10 mouse cellular contexts compared by ENCODE assay signal in the genomic region with DNA sequence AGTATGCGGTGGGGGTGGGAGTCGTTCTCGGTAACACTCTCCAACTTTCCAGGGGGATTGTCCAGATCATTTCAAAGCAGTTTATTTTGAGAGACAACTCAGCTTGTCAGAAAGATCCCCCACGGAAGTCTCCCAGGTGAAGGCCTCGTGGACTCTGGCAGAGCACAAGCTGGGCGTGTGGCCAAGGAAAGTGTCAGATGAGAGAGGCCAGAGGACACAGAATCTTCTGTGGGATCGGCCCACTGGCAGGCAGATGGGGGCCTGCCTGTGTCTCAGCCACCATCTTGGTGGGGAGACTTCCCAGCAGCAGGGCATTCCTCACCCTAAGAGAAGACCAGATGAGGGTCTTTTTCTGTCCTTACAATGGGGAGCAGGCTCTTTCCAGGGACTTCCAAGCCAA.
DNase-seq lines count a peak whose midpoint lies in the region; ATAC-seq and TF ChIP-seq lines count a peak whose summit lies in the region.
"Had no signal": no experiment of that assay in that cellular context is flagged by ENCODE, and none has a peak within 500 bp of the region (broad histone marks: within the 10 kb centered on the region; RNA-seq: fewer than 3 reads in every experiment).

No protein-coding gene starts in this region.

- TF ChIP-seq CTCF in lung, postnatal 0 days (IDR thresholded peaks at IDR 0.05), result no peak

- WGBS in midbrain, embryonic 14.5 days, result 88% methylated on average over 7 of the region's 7 CpGs
- 95% methylated on average over 7 of the region's 7 CpGs for WGBS in midbrain, embryonic 10.5 days
- 55% methylated on average over 7 of the region's 7 CpGs for WGBS in lung, postnatal 0 days

- no peak for ATAC-seq in midbrain, embryonic 14.5 days (ENCODE audit: low FRiP score, low TSS enrichment)
- ATAC-seq in lung, postnatal 0 days, result no peak

- DNase-seq in adrenal gland, adult (ENCODE audit: inconsistent age in 2 of 2, low spot score in 1 of 2), result peak; percentile 51 to 81
- DNase-seq in adrenal gland, postnatal 4 days (ENCODE audit: low spot score in 2 of 2), result no peak
- DNase-seq in midbrain, embryonic 14.5 days, result peak; percentile 14
- no peak for DNase-seq in midbrain, embryonic 10.5 days (ENCODE audit: low spot score)
- DNase-seq in gastrocnemius, postnatal 25 days, result peak; percentile 42
- DNase-seq in kidney, postnatal 25 days, result peak; percentile 80 to 85
- no peak for DNase-seq in lung, postnatal 0 days (ENCODE audit: low spot score)
- no peak for DNase-seq in spleen, postnatal 14 days (ENCODE audit: low spot score in 2 of 2)
- DNase-seq: liver, embryonic 13.5 days had no signal

- H3K4me1 ChIP-seq in midbrain, embryonic 14.5 days (ENCODE audit: control insufficient read depth, insufficient read depth, low read length), result no peaks in the 10 kb centered on the region
- peaks cover 5% of the 10 kb centered on the region for H3K4me1 ChIP-seq in midbrain, embryonic 10.5 days
- H3K4me1 ChIP-seq in lung, postnatal 0 days (ENCODE audit: insufficient read depth, low read depth, low read length), result no peaks in the 10 kb centered on the region
- H3K4me1 ChIP-seq: liver, embryonic 13.5 days had no signal

- H3K9me3 ChIP-seq in midbrain, embryonic 14.5 days (ENCODE audit: control insufficient read depth, low read length), result no peaks in the 10 kb centered on the region
- no peaks in the 10 kb centered on the region for H3K9me3 ChIP-seq in midbrain, embryonic 10.5 days (replicated peaks)
- no peaks in the 10 kb centered on the region for H3K9me3 ChIP-seq in lung, postnatal 0 days (ENCODE audit: low read length)
- H3K9me3 ChIP-seq: liver, embryonic 13.5 days had no signal

- H3K9ac ChIP-seq in midbrain, embryonic 14.5 days (replicated peaks; ENCODE audit: low read length), result no peak overlapping the region
- H3K9ac ChIP-seq in lung, postnatal 0 days (replicated peaks; ENCODE audit: low read depth), result no peak overlapping the region
- H3K9ac ChIP-seq: liver, embryonic 13.5 days had no signal

- H3K4me2 ChIP-seq in midbrain, embryonic 14.5 days (ENCODE audit: low read length), result no peak overlapping the region
- no peak overlapping the region for H3K4me2 ChIP-seq in lung, postnatal 0 days (replicated peaks; ENCODE audit: low read depth, low read length)
- H3K4me2 ChIP-seq: liver, embryonic 13.5 days; midbrain, embryonic 11.5 days had no signal

- H3K36me3 ChIP-seq in midbrain, embryonic 14.5 days (ENCODE audit: control insufficient read depth, insufficient read depth, low read length), result peaks cover 65% of the 10 kb centered on the region
- H3K36me3 ChIP-seq in midbrain, embryonic 10.5 days, result peaks cover 81% of the 10 kb centered on the region
- no peaks in the 10 kb centered on the region for H3K36me3 ChIP-seq in lung, postnatal 0 days (ENCODE audit: insufficient read depth, low read length)
- H3K36me3 ChIP-seq: liver, embryonic 13.5 days had no signal

- no peak overlapping the region for H3K27ac ChIP-seq in midbrain, embryonic 14.5 days (replicated peaks; ENCODE audit: low read depth, low read length)
- H3K27ac ChIP-seq in midbrain, embryonic 10.5 days (replicated peaks), result no peak overlapping the region
- no peak overlapping the region for H3K27ac ChIP-seq in lung, postnatal 0 days (ENCODE audit: low read length)
- H3K27ac ChIP-seq: liver, embryonic 13.5 days had no signal

- no peak overlapping the region for H3K4me3 ChIP-seq in midbrain, embryonic 14.5 days (replicated peaks; ENCODE audit: low read depth, low read length)
- no peak overlapping the region for H3K4me3 ChIP-seq in midbrain, embryonic 10.5 days
- no peak overlapping the region for H3K4me3 ChIP-seq in lung, postnatal 0 days (ENCODE audit: low read depth, low read length)
- H3K4me3 ChIP-seq: liver, embryonic 13.5 days had no signal

- no peaks in the 10 kb centered on the region for H3K27me3 ChIP-seq in midbrain, embryonic 14.5 days (ENCODE audit: control insufficient read depth, insufficient read depth, low read length)
- no peaks in the 10 kb centered on the region for H3K27me3 ChIP-seq in midbrain, embryonic 10.5 days (ENCODE audit: low read depth, poor library complexity, severe bottlenecking)
- no peaks in the 10 kb centered on the region for H3K27me3 ChIP-seq in lung, postnatal 0 days (replicated peaks; ENCODE audit: insufficient read depth, low read length)
- H3K27me3 ChIP-seq: liver, embryonic 13.5 days had no signal

- no peak for TF ChIP-seq EP300 in lung, postnatal 0 days (IDR thresholded peaks at IDR 0.05)

Comparison
In these comparisons a context has a peak if more than half of its experiments do, and no peak if none do; other contexts are left out.
1. DNase-seq: peak in adrenal gland, adult (2 of 2), midbrain, embryonic 14.5 days (single experiment), gastrocnemius, postnatal 25 days (single experiment) and kidney, postnatal 25 days (2 of 2); none in adrenal gland, postnatal 4 days (0 of 2), midbrain, embryonic 10.5 days (single experiment), lung, postnatal 0 days (single experiment) and spleen, postnatal 14 days (0 of 2).